Mouse (Mus musculus): ENCODE results near the gene Tchp. TPM values are rescaled to one million over a fixed set of nuclear protein-coding genes. Genes with fewer than 3 reads are reported as not detected.
A peak's percentile ranks its signal among the peaks of the same experiment; 100 is the strongest.

Gene Tchp
- 0.50 and 1.6 TPM in 2 replicates for total RNA-seq (2014; rRNA removed; ENCODE audit: low replicate concordance)
- 4.4 and 5.8 TPM in 2 replicates for polyA plus RNA-seq (2015; fragmentation: Nextera tagmentation; extraction: Ambion mirVana)

- peak; percentile 82 for ATAC-seq (ENCODE audit: insufficient read depth, low read depth)
- H3K36me3 ChIP-seq (replicated peaks; ENCODE audit: control insufficient read depth, insufficient read depth, low read length), result peaks cover 23% of the 10 kb centered on the region
- no peaks in the 10 kb centered on the region for H3K9me3 ChIP-seq (replicated peaks; ENCODE audit: control insufficient read depth, low read length)
- H3K27me3 ChIP-seq (ENCODE audit: control insufficient read depth, insufficient read depth, low read length), result no peaks in the 10 kb centered on the region
- no peak within 1 kb of the TSS for H3K27ac ChIP-seq (ENCODE audit: low read depth)
- 4% methylated on average over 48 of the region's 49 CpGs for WGBS
- H3K4me2 ChIP-seq (ENCODE audit: low read depth, low read length), result peak within 1 kb of the TSS; percentile 92
- peak within 1 kb of the TSS; percentile 76 for H3K4me3 ChIP-seq (ENCODE audit: low read depth, low read length)
- peak; percentile 93 for DNase-seq (ENCODE audit: low spot score)
- TF ChIP-seq EP300 (IDR thresholded peaks at IDR 0.05; ENCODE audit: low read depth) (no peak), CTCF (IDR thresholded peaks at IDR 0.05; ENCODE audit: low read depth) (peak; percentile 81)
- H3K9ac ChIP-seq (replicated peaks; ENCODE audit: low read depth, low read length), result peak within 1 kb of the TSS; percentile 72
- peaks cover 8% of the 10 kb centered on the region; the same call in 1 of the 2 replicates for H3K4me1 ChIP-seq (ENCODE audit: control insufficient read depth, insufficient read depth)
Measured at GRCm38 (mm10) chr5:114707265-114708068, at the start of gene Tchp. TSS of gene Tchp (plus strand) at chr5:114707760.

DNA sequence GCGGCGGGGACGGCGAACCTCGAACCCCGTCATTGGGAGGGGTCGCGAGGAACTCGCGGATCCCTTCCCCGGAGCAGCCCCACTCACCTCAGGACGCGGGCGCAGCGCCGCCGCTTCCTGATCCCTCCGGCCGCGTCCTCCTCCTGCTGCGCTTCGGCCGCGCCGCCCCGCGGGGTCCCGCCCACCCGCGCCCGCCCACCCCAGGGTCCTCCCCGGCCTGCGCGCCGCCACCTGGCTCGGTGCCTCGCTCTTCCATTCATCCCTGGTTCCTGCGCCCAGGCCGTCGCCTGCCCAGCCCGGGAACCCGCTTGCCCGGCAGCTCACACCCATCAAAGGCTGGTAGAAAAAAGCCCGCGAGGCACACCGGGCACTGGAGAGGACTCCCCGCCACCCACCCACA is 49.3 kb upstream of the Tchp start, which contains the start of gene Trpv4:
Gene Trpv4, minus strand, starts transcription at position 167 of the 400 bp plus-strand sequence.
- no peak for DNase-seq (ENCODE audit: low spot score)
- Histone ChIP-seq H3K36me3 (replicated peaks; ENCODE audit: control insufficient read depth, insufficient read depth, low read length) (no peaks in the 10 kb centered on the region), H3K4me2 (ENCODE audit: low read depth, low read length) (peak within 1 kb of the TSS; percentile 79), H3K4me1 (ENCODE audit: control insufficient read depth, insufficient read depth) (peaks cover 5% of the 10 kb centered on the region), H3K9me3 (replicated peaks; ENCODE audit: control insufficient read depth, low read length) (no peaks in the 10 kb centered on the region), H3K27ac (ENCODE audit: low read depth) (no peak within 1 kb of the TSS), H3K27me3 (ENCODE audit: control insufficient read depth, insufficient read depth, low read length) (peaks cover 53% of the 10 kb centered on the region), H3K9ac (replicated peaks; ENCODE audit: low read depth, low read length) (no peak within 1 kb of the TSS), H3K4me3 (ENCODE audit: low read depth, low read length) (peak within 1 kb of the TSS; percentile 52)
- under 1% methylated on average over 47 of the region's 47 CpGs for WGBS
- TF ChIP-seq EP300 (IDR thresholded peaks at IDR 0.05; ENCODE audit: low read depth) (no peak), CTCF (IDR thresholded peaks at IDR 0.05; ENCODE audit: low read depth) (no peak)
- ATAC-seq (ENCODE audit: insufficient read depth, low read depth), result no peak; the same call in 1 of the 2 replicates

DNA sequence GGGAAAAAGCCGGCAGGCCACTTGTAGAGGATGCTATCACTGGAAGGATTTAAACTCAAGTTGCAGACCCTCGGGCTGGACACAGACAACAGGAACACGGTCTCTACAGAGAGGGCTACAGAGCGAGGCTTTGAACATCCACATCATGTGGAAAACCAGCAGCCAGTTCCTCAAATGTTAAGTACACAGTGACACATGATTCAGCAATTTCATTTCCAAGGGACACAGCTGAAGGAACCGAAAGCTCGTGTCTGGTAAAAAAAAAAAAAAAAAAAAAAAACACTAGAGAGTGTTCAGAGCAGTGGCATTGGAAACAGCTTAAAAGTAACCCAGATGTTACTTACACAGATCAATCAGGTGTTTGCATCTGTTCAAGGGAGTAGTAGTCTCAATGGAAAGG is 46.5 kb upstream of the Tchp start:
- H3K4me1 ChIP-seq (ENCODE audit: control insufficient read depth, insufficient read depth), result peaks cover 5% of the 10 kb centered on the region
- no peak for DNase-seq (ENCODE audit: low spot score)
- H3K9ac ChIP-seq (replicated peaks; ENCODE audit: low read depth, low read length), result no peak overlapping the region
- H3K9me3 ChIP-seq (replicated peaks; ENCODE audit: control insufficient read depth, low read length), result no peaks in the 10 kb centered on the region
- no peak overlapping the region for H3K4me2 ChIP-seq (ENCODE audit: low read depth, low read length)
- 60% methylated on average over 6 of the region's 6 CpGs for WGBS
- H3K36me3 ChIP-seq (replicated peaks; ENCODE audit: control insufficient read depth, insufficient read depth, low read length), result no peaks in the 10 kb centered on the region
- peaks cover 37% of the 10 kb centered on the region for H3K27me3 ChIP-seq (ENCODE audit: control insufficient read depth, insufficient read depth, low read length)
- no peak overlapping the region for H3K27ac ChIP-seq (ENCODE audit: low read depth)
- H3K4me3 ChIP-seq (ENCODE audit: low read depth, low read length), result no peak overlapping the region
- TF ChIP-seq CTCF (IDR thresholded peaks at IDR 0.05; ENCODE audit: low read depth) (no peak), EP300 (IDR thresholded peaks at IDR 0.05; ENCODE audit: low read depth) (no peak)
- ATAC-seq (ENCODE audit: insufficient read depth, low read depth), result no peak

DNA sequence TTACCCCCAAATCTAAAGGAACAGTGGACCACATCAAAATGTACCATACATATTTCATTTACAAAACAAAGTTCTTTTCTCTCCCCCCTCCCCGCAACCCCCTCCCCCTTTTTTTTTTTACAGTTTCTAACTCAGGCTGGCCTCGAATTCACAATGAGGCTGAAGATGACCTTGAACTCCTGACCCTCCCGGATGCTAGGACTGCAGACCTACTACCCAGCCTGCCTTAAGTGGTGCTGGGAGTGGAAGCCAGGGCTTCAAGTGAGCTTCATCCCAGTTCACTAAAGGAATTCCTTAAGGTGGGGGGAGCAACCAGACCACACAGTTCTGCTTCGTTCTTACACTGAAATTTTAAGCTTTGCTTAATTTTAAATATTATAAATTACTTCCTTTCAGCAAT is 43.4 kb upstream of the Tchp start:
- Histone ChIP-seq H3K36me3 (replicated peaks; ENCODE audit: control insufficient read depth, insufficient read depth, low read length) (no peaks in the 10 kb centered on the region), H3K9me3 (replicated peaks; ENCODE audit: control insufficient read depth, low read length) (no peaks in the 10 kb centered on the region), H3K4me3 (ENCODE audit: low read depth, low read length) (no peak overlapping the region), H3K27me3 (ENCODE audit: control insufficient read depth, insufficient read depth, low read length) (peaks cover 8% of the 10 kb centered on the region; the same call in 1 of the 2 replicates), H3K4me1 (ENCODE audit: control insufficient read depth, insufficient read depth) (no peaks in the 10 kb centered on the region), H3K4me2 (ENCODE audit: low read depth, low read length) (no peak overlapping the region), H3K27ac (ENCODE audit: low read depth) (no peak overlapping the region), H3K9ac (replicated peaks; ENCODE audit: low read depth, low read length) (no peak overlapping the region)
- TF ChIP-seq EP300 (IDR thresholded peaks at IDR 0.05; ENCODE audit: low read depth), result no peak
- no peak for TF ChIP-seq CTCF (IDR thresholded peaks at IDR 0.05; ENCODE audit: low read depth)
- ATAC-seq (ENCODE audit: insufficient read depth, low read depth) (no peak), DNase-seq (ENCODE audit: low spot score) (no peak)
- 74% methylated on average over 4 of the region's 4 CpGs for WGBS

GRCm38 (mm10) chr5:114664750-114665149 is 42.8 kb upstream of the Tchp start:
- no peaks in the 10 kb centered on the region for H3K9me3 ChIP-seq (replicated peaks; ENCODE audit: control insufficient read depth, low read length)
- H3K27me3 ChIP-seq (ENCODE audit: control insufficient read depth, insufficient read depth, low read length), result peaks cover 2% of the 10 kb centered on the region; the same call in 1 of the 2 replicates
- WGBS, result 69% methylated on average over 7 of the region's 7 CpGs
- H3K27ac ChIP-seq (ENCODE audit: low read depth), result no peak overlapping the region
- ATAC-seq (ENCODE audit: insufficient read depth, low read depth) (no peak), DNase-seq (ENCODE audit: low spot score) (no peak)
- H3K4me2 ChIP-seq (ENCODE audit: low read depth, low read length), result no peak overlapping the region
- H3K4me3 ChIP-seq (ENCODE audit: low read depth, low read length), result no peak overlapping the region
- TF ChIP-seq CTCF (IDR thresholded peaks at IDR 0.05; ENCODE audit: low read depth), result no peak
- no peak for TF ChIP-seq EP300 (IDR thresholded peaks at IDR 0.05; ENCODE audit: low read depth)
- no peaks in the 10 kb centered on the region for H3K4me1 ChIP-seq (ENCODE audit: control insufficient read depth, insufficient read depth)
- no peak overlapping the region for H3K9ac ChIP-seq (replicated peaks; ENCODE audit: low read depth, low read length)
- no peaks in the 10 kb centered on the region for H3K36me3 ChIP-seq (replicated peaks; ENCODE audit: control insufficient read depth, insufficient read depth, low read length)
